Mouse (Mus musculus) hindbrain, embryonic 16.5 days (tissue): ENCODE results near the gene Espl1. TPM values are rescaled to one million over a fixed set of nuclear protein-coding genes. Genes with fewer than 3 reads are reported as not detected.

Experiments
- ATAC-seq: fragments of 200-750 bp; cut with Nextera tagmentation; 2 replicates; pipeline ENCODE4 v1.8.0; 2017; ENCODE audit warnings: moderate TSS enrichment, moderate library complexity
- H3K27ac ChIP-seq: fragments of 300-500 bp; sonication (generic); 2 replicates; pipeline ENCODE4 v1.5.1; 2014; ENCODE audit warnings: low read depth, mild to moderate bottlenecking, control low read depth, low read length, moderate library complexity
- H3K27me3 ChIP-seq: fragments of 300-500 bp; sonication (generic); replicated peaks from 2 replicates; pipeline ENCODE4 v1.6.1; 2014; ENCODE audit warnings: low read length; ENCODE audit not compliant: control insufficient read depth, insufficient read depth
- H3K36me3 ChIP-seq: fragments of 300-500 bp; sonication (generic); 2 replicates; pipeline ENCODE4 v1.6.1; 2014; ENCODE audit warnings: mild to moderate bottlenecking, low read length, moderate library complexity, mixed read lengths; ENCODE audit not compliant: control insufficient read depth, insufficient read depth
- H3K4me1 ChIP-seq: fragments of 300-500 bp; sonication (generic); 2 replicates; pipeline ENCODE4 v1.6.1; 2014; ENCODE audit warnings: low read depth, low read length; ENCODE audit not compliant: control insufficient read depth, insufficient read depth
- H3K4me2 ChIP-seq: fragments of 300-500 bp; sonication (generic); 2 replicates; pipeline ENCODE4 v1.6.1; 2014; ENCODE audit warnings: mild to moderate bottlenecking, low read length, control low read depth, moderate library complexity
- H3K4me3 ChIP-seq: fragments of 300-500 bp; sonication (generic); 2 replicates; pipeline ENCODE4 v1.5.1; 2014; ENCODE audit warnings: mild to moderate bottlenecking, low read length, control low read depth, moderate library complexity
- H3K9ac ChIP-seq: fragments of 300-500 bp; sonication (generic); 2 replicates; pipeline ENCODE4 v1.6.1; 2014; ENCODE audit warnings: low read depth, mild to moderate bottlenecking, control low read depth, low read length, moderate library complexity
- H3K9me3 ChIP-seq: fragments of 300-500 bp; sonication (generic); 2 replicates; pipeline ENCODE4 v1.6.1; 2014; ENCODE audit warnings: mild to moderate bottlenecking, low read length, moderate library complexity; ENCODE audit not compliant: control insufficient read depth
- WGBS: fragments of 180-500 bp; shearing (Covaris S2); extraction: QIAGEN DNeasy Blood & Tissue Kit; methylation state at CpG from one replicate; pipeline ENCODE4 v1.1.7; 2014; 5-methylcytosine and 5-hydroxymethylcytosine counted together
- polyA plus RNA-seq: library from polyadenylated mRNA; unstranded; fragments of >200 nt; fragmentation: Nextera tagmentation; extraction: Ambion mirVana; gene quantifications from 2 replicates; pipeline ENCODE4 v1.2.1, GENCODE M21; 2015

Espl1 gene
- polyA plus RNA-seq, 1 experiment from 2014 or later: 4.1 TPM

GRCm38 (mm10) chr15:102283648-102284047, 12.4 kb upstream of the Espl1 start:
- ATAC-seq: no peak
- Histone ChIP-seq H3K9ac (no peak overlapping the region), H3K27ac (no peak overlapping the region), H3K27me3 (no peaks in the 10 kb centered on the region), H3K36me3 (peaks cover 13% of the 10 kb centered on the region), H3K4me3 (no peak overlapping the region), H3K9me3 (no peaks in the 10 kb centered on the region), H3K4me1 (peaks cover 14% of the 10 kb centered on the region), H3K4me2 (no peak overlapping the region)
- WGBS: 85% methylated on average over 3 of the region's 3 CpGs

GRCm38 (mm10) chr15:102287395-102287794, 8.7 kb upstream of the Espl1 start:
- Histone ChIP-seq H3K9me3 (no peaks in the 10 kb centered on the region), H3K27ac (no peak overlapping the region), H3K36me3 (no peaks in the 10 kb centered on the region), H3K4me3 (no peak overlapping the region), H3K4me2 (no peak overlapping the region), H3K9ac (no peak overlapping the region), H3K4me1 (no peaks in the 10 kb centered on the region), H3K27me3 (no peaks in the 10 kb centered on the region)
- no peak for ATAC-seq

GRCm38 (mm10) chr15:102296368-102297006, 421 bp downstream of the Espl1 start:
- H3K9ac ChIP-seq: peak overlapping the region; percentile 50
- H3K4me3 ChIP-seq: peak overlapping the region; percentile 55
- H3K9me3 ChIP-seq: no peaks in the 10 kb centered on the region
- H3K4me2 ChIP-seq: peak overlapping the region; percentile 91
- WGBS: 6% methylated on average over 24 of the region's 24 CpGs
- H3K4me1 ChIP-seq: peaks cover 7% of the 10 kb centered on the region
- no peak overlapping the region for H3K27ac ChIP-seq
- no peaks in the 10 kb centered on the region for H3K27me3 ChIP-seq
- peak; percentile 60 for ATAC-seq
- no peaks in the 10 kb centered on the region for H3K36me3 ChIP-seq

- no peak for ATAC-seq
- WGBS: 96% methylated on average over 6 of the region's 6 CpGs
Observed at GRCm38 (mm10) chr15:102302542-102302941, 6.5 kb downstream of the Espl1 start.

GRCm38 (mm10) chr15:102308717-102309116, 12.7 kb downstream of the Espl1 start:
- Histone ChIP-seq H3K36me3 (no peaks in the 10 kb centered on the region), H3K9ac (no peak overlapping the region), H3K27me3 (no peaks in the 10 kb centered on the region), H3K9me3 (no peaks in the 10 kb centered on the region), H3K27ac (no peak overlapping the region), H3K4me3 (no peak overlapping the region), H3K4me1 (no peaks in the 10 kb centered on the region), H3K4me2 (no peak overlapping the region)
- WGBS: 87% methylated on average over 9 of the region's 9 CpGs
- no peak for ATAC-seq

More at GRCm38 (mm10) chr15:102302542-102302941, 6.5 kb downstream of the Espl1 start:
- Histone ChIP-seq H3K36me3 (no peaks in the 10 kb centered on the region), H3K4me2 (no peak overlapping the region), H3K9ac (no peak overlapping the region), H3K27ac (no peak overlapping the region), H3K4me1 (no peaks in the 10 kb centered on the region), H3K4me3 (no peak overlapping the region), H3K9me3 (no peaks in the 10 kb centered on the region), H3K27me3 (no peaks in the 10 kb centered on the region)

GRCm38 (mm10) chr15:102310074-102310845, 14.2 kb downstream of the Espl1 start:
- H3K27ac ChIP-seq: no peak overlapping the region
- no peaks in the 10 kb centered on the region for H3K27me3 ChIP-seq
- no peaks in the 10 kb centered on the region for H3K9me3 ChIP-seq
- no peak overlapping the region for H3K4me2 ChIP-seq
- no peaks in the 10 kb centered on the region for H3K36me3 ChIP-seq
- no peak for ATAC-seq
- no peaks in the 10 kb centered on the region for H3K4me1 ChIP-seq
- 81% methylated on average over 10 of the region's 10 CpGs for WGBS
- no peak overlapping the region for H3K9ac ChIP-seq
- no peak overlapping the region for H3K4me3 ChIP-seq

- no peaks in the 10 kb centered on the region for H3K4me1 ChIP-seq
- no peak overlapping the region for H3K4me2 ChIP-seq
- no peak overlapping the region for H3K9ac ChIP-seq
- no peaks in the 10 kb centered on the region for H3K36me3 ChIP-seq
- no peaks in the 10 kb centered on the region for H3K9me3 ChIP-seq
- no peak overlapping the region for H3K27ac ChIP-seq
- H3K4me3 ChIP-seq: no peak overlapping the region
- no peaks in the 10 kb centered on the region for H3K27me3 ChIP-seq
- no peak for ATAC-seq
Observed at GRCm38 (mm10) chr15:102311489-102311888, 15.4 kb downstream of the Espl1 start.

GRCm38 (mm10) chr15:102315292-102315691, 19.2 kb downstream of the Espl1 start:
- WGBS: 91% methylated on average over 8 of the region's 8 CpGs
- no peaks in the 10 kb centered on the region for H3K9me3 ChIP-seq
- ATAC-seq: no peak

GRCm38 (mm10) chr15:102316263-102316662, 20.2 kb downstream of the Espl1 start:
- H3K27me3 ChIP-seq: no peaks in the 10 kb centered on the region
- no peak overlapping the region for H3K9ac ChIP-seq
- H3K4me1 ChIP-seq: no peaks in the 10 kb centered on the region
- no peak overlapping the region for H3K4me3 ChIP-seq
- no peak overlapping the region for H3K27ac ChIP-seq
- WGBS: 87% methylated on average over 6 of the region's 6 CpGs
- peak; percentile 42; the same call in 1 of the 2 replicates for ATAC-seq
- no peaks in the 10 kb centered on the region for H3K9me3 ChIP-seq
- H3K4me2 ChIP-seq: no peak overlapping the region
- H3K36me3 ChIP-seq: no peaks in the 10 kb centered on the region

More at GRCm38 (mm10) chr15:102315292-102315691, 19.2 kb downstream of the Espl1 start:
- H3K9ac ChIP-seq: no peak overlapping the region
- H3K4me3 ChIP-seq: no peak overlapping the region
- H3K36me3 ChIP-seq: no peaks in the 10 kb centered on the region
- H3K27ac ChIP-seq: no peak overlapping the region
- H3K4me1 ChIP-seq: no peaks in the 10 kb centered on the region
- no peak overlapping the region for H3K4me2 ChIP-seq
- no peaks in the 10 kb centered on the region for H3K27me3 ChIP-seq
